Mouse (Mus musculus) thymus, postnatal 36 days (tissue): ENCODE results near the gene Cachd1.

Experiments
- DNase-seq, 2 experiments: peaks; one replicate each; pipeline ENCODE4 v3.0.0; 2022; ENCODE audit warnings: mixed read lengths in 2 of 2

The Cachd1 gene

DNA sequence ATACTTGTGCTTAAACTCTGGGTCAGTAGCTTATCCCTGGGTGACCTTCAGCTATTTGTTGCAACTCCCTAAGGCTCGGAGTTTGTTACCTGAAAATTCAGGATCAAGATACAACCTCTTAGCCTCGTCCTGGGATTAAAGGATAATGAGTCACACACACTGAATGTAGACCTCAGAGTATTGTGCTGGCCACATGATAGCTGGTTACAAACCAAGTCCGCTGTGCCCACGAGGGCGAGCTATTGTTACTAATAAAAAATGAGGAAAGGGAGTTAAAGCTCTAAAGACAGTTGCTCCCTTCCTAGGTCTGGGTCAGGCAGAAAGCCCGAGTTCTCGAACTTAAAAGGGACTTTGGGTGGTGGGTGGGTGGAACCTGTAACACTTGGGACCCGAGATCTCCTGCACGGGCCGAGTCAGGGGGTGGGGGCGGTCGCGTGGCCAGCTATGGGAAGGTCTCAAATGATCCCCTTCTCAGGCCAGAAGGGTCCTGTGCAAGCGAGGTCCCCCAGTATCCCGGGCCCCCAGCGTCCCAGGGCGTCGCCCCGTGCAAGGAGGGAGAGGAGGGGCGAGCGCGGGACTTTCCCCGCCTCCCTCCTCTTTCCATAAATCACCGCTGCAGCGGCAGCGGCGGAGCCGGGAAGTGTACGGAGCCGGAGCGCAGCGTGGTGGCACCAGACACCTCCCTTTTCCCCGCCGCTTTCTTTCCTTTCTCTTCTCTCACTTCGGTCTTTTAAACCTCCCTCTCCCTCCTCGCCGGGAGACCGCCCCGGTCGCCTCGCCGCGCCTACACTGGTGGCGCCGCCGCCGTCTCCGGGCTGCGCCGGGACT is at the start of gene Cachd1:
Gene Cachd1, plus strand, starts transcription at position 633 of the 828 bp plus-strand sequence.
- peak in 1 of 2 experiments; percentile 4 for DNase-seq

DNA sequence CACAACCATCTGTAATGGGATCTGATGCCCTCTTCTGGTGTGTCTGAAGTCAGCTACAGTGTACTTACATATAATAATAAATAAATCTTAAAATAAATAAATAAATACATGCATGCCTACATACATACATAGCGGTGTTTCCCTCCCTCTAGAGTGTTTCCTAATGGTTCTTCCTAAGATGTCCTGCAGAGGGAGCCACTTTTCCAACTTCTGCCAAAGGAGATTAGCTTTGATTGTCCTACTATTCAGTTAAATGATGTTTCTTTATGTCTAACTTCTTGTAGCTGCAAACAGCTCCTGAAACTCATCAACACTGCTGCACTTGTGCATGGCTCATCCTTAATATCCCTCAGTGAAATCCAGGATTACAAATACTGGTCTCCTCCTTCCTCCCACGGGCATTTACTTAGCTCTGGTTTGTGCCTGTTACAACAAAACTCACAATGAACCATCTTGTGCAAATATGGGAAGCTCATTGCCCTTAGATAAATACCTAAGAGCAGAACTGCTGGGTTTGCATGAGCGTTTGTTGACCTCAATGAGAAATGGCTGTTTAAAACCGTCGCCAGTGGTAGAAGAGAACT is 47.5 kb upstream of the Cachd1 start:
- DNase-seq = no peak

DNA sequence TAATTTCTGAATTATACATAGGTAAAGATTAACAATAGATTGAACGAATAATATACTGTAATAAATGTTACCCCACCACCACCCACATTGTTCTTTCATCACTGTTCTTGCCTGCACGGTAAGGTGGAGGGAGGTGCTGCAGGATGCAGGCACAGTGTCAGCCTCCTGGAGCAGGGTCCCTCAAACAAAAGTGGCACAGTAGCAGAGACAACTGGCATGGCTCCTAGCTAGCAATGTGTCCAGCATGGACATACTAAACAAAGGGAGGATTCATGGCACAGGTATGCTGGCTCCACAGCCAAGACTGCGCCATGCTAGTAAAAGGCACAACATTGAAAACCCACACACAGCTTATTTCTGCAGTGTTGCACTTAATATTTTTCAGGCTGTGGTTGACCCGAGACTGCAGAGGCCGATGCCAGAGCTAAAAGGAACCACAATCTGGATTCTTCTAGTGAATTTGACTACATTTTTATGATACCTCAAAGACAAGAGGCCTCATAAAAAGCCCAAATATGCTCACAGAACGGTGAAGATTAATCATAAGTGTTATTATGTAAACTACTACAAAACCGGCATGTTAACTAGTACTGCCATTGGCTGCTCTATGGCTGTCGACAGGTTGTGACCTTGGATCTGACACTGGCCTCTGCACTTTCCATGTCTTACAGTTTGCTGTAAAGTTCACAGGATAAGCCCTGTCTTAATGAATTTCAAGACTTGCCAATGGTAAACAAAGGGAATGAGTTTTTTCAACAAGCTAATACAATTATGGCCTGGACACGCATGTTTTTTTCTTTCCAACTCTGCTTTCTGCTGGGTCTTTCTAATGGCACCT is 41.2 kb upstream of the Cachd1 start:
- DNase-seq = no peak

DNA sequence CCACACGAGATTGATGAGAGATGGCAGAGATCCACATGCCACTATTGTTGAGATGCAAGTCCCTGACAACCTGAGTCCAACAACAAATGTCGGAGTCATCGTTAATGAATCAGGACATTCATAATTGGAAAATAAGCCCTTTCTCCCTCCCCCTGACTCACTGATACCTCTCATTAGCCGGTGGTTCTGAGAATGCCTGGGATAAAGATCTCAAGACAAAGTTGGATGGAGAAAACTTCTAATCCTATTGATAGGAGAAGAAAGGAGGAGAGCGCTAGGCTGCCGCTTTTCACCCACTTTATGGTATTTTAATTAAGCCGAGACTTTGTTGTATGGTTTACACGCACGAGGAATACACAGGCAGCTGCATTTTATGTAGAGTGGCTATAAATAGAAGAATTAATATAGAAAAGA is 40.5 kb upstream of the Cachd1 start:
- DNase-seq = no peak

DNA sequence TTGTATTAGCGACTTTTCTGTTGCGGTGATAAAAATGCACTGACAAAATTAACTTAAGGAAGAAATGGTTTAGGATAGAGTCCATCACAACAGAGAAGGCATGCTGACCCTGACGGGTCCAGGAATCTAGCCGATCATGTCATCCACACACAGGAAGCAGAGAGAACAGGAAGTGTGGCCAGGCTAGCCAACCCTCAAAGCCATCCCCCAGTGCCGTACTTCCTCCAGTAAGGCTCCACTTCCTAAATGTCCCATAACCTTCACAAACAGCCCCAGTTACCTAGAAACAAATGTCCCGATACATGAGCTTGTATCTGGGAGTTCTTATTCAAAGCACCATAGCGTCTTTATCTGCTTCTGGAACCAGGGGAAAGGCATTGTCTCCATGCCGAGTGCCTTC is 32.9 kb upstream of the Cachd1 start:
- DNase-seq = no peak

DNA sequence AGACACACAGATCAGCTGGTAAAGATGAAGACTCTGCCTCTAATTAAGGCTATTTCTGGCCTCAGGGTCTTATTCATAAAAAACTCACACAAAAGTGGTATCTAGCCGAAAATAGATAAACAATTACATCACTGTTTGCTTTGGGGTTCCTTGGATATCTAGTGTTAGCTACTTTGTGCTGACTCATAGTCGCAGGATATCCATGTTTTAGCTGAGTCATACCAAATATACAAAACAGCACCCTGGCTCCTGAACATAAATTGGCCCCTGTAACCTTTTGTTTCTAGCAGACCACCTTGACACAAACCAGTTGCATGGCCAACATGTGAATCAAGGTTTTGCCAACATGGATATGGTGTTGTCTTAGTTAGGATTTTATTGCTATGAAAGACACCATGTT is 24.2 kb upstream of the Cachd1 start:
- DNase-seq = no peak

DNA sequence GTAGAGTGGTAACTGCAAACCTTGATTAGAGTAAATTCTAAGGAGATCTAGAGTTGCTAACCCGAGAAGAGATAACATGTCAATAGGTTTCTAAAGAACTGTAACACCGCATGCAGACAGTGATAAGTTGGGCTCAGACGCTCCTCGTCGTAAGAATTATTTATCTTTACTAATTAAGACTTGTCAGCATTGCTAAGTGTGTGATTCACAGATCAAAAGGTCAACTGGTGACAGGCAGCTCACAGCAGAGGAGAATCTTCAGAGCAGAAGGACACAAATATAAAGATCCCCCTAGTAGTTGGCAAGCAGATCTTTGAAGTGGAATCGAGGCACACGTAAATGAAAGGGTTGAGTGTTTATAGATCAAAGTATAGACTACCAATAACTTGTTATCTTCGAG is 20.8 kb upstream of the Cachd1 start:
- DNase-seq = no peak

DNA sequence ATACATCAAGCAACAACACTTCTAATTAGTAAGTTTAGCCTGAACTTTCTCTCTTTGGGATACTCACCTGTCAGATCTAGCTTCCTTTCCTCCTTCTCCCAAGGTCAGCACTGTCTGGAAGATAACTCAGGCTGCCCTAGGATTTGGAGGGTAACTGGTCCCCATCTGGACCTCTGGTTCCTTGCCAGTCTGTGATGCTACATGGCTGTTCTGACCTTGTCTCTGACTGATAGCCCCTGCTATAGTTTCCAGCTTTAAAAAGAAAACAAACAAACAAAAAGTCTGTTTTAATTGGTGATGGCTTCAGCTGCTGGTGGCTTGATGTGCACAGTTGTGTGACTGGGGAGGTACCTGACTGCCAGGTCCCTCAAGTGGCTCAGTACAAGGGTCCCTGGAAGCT is 20.0 kb upstream of the Cachd1 start:
- DNase-seq = no peak

DNA sequence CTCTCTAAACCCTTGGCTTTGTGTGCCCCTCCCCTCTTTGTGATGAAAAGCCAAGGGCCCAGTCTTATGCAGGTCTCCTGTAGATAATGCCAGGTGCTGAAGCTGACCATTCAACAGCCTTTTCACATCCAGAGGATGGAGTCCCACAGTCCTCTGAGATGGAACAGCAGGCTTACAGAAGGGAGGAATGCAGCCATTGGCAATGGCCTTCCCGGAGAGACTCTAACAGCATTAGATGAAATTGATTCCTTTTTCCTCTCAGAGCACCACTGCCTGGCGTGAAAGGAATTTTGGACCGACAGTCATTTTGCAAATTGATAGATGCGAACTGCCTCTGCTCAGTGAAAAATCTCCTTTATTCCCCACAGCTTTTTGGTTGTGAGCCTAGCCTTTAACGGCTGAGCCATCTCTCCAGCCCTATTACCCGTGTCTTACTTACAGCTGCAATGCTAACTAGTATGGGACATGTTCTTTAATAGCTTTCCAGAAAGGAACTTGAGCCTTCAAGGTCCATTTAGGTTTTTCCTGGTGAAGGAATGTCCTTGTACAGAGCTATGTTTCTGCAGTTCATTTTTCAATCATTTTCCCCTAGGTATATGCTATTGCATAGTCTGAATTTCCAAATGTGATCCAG is 18.1 kb upstream of the Cachd1 start:
- no peak for DNase-seq

DNA sequence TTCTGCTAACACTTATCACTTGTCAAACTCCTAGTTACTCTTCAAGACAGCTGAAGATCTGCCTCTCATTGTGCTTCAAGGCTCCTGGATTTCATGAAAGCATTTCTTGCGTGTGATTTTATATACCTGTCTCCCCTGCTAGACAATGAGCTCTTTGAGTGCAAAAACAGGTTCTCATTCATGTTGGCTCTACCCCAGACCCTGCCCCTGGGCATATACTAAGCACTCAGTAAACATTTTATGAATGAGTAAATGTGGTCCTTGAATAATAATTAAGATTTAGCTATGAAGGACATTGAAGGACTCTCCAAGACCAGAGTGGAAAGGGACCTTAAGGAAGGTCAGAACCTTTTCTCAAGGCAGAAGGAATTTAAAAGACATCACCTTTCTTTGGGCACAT is 16.9 kb upstream of the Cachd1 start:
- no peak for DNase-seq

DNA sequence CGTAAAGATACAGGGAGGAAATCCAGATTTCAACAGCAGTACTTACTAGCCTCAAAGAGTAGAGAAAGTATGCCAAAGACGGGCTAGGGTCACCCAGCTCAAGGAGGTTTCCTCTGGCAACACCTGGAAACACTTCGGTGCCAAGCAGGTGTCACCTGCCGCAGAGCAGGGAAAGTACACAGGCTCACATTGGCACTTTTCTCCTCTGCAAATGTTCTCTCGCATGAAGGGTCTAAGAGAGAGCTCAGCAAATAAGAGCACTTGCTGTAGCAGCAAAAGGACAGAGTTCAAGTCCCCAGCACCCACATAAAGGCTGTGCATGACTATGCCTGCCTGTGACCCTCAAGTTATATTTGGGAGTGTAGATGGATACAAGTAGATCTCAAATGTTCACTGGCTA is 16.1 kb upstream of the Cachd1 start:
- DNase-seq = no peak

DNA sequence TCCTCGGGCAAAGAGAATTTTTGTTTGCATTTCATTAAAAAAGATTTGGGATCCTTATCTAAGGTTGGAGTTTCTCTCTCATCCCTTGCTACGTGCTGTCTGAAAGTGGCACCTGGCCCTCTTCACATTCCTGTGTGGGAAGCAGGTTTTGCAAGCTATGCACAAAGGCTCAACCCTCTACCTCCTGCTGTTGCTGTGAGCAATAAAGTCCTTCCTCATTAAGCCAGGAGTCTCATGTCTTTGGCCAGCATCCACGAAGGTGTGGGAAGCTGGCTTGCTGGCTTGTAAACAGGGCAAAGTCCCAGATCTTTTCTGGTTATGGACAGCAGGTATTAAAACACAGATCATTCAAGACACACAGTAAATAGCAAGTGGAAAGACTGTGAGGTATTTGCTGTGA is 7.9 kb upstream of the Cachd1 start:
- DNase-seq = no peak

DNA sequence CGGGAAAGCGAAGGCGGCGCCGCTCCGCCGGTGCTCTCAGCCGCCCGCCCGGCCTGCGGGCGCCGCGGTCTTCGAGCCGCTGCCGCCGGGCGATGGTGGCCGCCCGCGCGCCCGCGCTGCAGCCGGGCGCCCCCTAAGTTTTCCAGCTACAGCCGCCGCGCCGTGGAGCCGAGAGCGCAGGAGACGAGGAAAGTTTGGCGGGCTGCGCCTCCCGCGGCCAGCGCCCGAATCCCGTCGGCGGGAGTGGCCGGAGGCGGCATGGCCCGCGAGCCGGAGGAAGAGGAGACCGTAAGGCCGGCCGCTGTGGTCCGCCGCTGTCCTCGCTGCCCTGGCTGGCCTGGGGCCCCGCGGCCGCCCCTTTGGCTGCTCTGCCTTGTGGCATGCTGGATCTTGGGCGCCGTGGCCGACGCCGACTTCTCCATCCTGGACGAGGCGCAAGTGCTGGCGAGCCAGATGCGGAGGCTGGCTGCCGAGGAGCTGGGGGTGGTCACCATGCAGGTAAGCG is 448 bp downstream of the Cachd1 start:
- no peak for DNase-seq

DNA sequence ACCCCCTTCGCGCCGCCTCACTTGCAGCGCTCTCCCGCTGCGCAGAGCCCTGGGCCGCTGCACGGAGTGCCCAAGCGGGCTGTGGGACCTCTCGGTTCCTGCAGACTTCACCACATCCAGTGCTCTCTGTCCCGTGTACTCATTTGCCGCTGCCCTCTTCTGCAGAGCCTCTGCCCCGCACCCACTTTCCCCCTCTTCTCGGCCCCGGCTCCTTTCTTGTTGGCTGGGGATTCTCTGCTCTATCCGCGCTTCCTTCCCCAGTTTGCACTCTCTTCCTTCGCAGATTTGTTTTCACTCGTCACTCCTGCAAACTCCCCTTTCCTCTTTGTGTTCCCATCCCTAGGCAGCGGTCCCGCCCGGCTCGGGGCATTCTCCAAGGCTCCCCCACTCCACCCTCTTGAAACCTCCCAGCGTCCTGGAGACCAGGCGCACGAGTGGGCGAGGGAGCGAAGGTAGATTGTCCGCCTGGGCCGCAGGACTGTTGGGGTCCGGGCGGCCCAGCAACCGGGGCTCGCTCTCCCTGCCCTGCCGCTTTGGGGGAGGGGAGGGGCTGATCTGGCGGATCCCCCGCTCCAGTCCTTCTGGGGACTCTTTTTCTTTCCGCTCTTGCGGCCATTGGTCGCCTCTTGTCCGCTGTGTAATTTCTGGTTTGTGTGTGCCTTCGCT is 1.0 kb downstream of the Cachd1 start:
- DNase-seq = peak in 1 of 2 experiments; percentile 4

DNA sequence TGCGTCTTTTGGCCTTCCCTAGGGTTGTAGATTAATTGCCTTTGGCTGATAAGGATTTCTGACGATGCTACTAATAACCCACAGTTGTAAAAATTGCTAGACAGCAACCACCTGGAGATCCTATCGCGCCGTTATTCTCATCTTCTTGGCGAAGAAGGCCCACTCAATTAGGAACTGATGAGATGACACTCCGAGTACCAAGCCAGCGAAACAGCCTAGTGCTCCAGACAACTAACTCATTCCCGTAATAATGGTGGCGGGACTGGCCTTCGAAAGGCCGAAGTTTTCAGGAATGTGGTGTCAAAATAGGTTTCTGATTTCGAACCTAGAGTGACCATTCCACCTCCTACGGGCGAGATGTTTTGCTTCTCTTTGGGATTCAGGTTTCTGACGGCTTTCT is 1.6 kb downstream of the Cachd1 start:
- no peak for DNase-seq

DNA sequence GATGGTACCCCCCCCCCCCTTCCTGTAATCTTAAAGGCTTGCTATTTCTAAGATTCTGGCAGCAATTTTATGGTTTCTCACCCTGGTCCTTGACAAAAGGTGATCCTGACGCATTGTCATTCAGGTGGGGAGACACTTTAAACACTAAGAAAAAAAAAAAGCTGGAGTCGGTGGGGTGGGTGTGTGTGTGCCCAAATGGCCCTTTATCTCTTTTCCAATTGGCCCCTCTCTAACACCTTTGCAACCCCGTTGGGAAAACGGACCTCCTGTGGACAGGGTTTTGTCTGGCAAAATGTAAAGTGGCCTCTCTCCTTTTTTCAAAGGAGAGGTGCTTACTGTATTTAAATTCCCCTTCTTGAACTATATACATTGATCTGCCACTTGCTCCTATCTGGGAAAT is 2.5 kb downstream of the Cachd1 start:
- DNase-seq = no peak

DNA sequence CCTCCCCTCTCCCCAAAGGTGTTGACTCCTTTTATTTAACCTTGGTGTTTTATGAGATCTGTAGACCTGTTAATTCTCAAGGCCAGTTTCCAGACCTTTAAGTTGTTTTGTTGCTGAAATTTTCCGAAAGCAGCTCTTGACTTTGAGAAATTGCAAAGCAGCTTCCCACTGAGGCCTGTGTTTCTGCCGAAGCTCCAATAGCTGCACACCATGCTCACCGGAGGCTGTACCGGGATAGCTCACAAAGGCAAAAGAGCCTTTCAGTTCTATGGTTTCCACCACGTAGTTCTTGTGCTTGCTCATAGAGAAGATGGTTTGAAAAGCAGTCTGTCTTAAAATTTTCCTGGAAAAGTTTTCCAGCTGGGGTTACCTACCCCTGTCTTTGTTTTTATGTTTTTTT is 3.2 kb downstream of the Cachd1 start:
- no peak for DNase-seq

DNA sequence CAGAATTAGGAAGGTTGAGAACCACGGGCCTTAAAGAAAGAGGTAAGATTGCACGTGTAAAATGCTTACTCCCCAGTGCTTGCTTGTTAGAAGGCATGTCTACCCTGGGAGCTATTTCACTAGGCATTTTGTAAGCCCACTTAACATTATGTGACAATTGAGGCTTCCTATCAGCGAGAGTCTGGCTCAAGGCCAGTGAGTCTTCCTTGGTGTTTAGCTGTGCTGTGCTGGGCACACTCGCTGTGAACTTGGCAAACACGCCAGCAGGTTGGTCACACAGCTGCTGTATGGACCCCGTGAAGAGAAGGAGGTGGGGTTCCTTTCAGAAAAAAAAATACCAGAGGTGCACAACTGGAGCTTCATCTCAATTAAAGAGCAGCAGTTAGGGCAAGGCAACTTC is 4.4 kb downstream of the Cachd1 start:
- no peak for DNase-seq

DNA sequence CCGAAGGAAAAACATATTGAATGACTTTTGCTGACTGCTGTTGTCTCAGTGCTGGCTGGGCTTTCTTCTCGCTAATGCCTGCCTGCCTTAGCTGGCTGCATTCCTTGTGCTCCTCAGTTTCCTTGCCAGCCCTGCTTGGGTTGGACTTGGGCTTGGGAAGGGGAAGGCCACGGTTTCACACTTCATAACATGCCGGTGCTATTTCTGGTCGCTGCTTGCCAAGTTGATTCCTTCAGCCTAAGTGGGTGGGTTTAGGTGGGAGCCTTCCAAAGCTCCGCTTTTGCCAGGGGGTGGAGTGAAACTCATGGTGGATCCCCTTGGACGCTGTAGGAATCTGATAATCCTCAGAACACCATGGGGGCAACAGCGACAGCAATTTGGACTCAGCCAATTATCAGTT is 5.9 kb downstream of the Cachd1 start:
- DNase-seq = no peak

DNA sequence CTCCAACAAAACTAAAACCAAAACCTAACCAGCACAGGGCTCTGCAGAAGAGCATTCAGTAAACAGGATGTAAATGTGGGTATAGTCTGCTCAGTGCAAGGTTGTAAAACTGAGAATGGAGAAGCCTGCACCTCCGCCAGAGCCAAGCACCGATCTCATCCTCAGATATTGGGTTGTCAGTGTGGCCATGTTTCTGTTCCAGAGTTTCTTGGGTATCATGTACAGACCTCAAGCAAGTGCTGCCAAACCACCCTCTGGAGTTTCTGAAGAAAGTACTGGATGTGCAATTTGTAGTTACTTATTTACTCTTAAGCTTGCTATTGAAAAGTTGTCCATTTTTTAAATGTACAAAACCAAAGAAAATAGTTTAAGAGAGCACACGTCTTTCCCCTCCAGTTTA is 6.4 kb downstream of the Cachd1 start:
- no peak for DNase-seq

DNA sequence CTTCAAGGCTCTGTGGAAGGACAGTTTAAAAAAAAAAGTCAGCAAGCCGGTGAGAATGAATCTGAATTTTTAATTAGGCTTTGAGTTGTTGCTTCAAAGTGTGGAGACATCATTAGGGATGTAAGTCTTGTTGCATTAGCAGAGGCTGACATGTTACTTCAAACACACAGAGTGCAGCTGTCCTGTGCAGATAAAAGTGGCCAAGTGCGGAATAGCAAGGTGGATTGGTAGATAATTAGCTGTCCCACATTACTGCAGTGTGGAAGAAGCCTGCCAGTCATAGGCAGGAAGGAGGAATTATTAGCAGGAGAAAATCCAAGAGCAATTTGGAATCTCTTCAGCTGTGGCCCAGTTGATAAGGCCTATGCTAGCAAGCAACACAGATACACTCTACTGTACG is 10.7 kb downstream of the Cachd1 start:
- no peak for DNase-seq

DNA sequence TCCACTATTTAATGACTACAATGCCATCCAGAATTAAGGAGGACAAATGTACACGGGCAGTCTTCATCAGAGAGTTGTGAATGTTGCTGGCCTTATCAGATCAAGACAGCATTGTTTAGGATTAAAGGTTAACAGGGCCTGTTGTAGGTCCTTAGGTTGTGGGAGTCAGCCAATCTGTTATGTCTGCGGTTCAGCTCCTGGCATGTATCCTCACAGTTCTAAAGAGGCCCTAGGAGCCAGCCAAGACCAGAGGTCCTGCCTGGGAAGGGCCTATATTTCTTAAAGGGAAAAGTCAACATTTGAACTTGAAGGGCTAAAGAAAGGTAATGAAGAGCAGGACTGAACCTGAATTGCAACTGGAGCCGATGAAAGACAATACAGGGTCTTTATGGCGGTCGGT is 13.7 kb downstream of the Cachd1 start:
- DNase-seq = no peak

DNA sequence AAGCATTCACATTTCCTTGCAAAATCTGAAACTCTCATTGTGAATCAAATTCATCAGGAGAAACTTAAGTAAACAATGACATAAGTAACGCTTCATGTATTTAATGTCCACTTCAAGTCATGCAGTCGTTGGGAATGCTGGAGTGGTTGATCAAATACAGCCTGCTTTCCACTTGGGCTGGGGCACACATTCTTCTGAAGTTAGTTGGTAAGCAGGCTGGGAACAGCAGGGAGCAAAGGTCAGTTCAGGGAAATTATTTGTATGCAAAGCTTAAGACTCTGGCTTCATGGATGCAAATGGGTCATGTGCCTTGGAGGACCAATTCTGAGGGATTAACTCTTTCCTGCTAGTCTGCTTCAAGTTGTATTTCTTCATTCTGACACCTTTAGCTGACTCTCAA is 16.7 kb downstream of the Cachd1 start:
- DNase-seq = no peak
